Mouse (Mus musculus) bone marrow, adult 2 months (tissue): ENCODE results near the gene Ece1.

Experiments used
- CTCF ChIP-seq: fragments of 200-500 bp; IDR thresholded peaks from 2 replicates; pipeline ENCODE4 v1.5.1; 2011; ENCODE audit warnings: low read length, control low read depth; ENCODE audit not compliant: control insufficient read depth, insufficient read depth
- POLR2A ChIP-seq: fragments of 200-500 bp; IDR thresholded peaks from 2 replicates; pipeline ENCODE4 v1.6.1; 2011; ENCODE audit warnings: low read depth, mild to moderate bottlenecking, control low read depth, low read length, borderline replicate concordance; ENCODE audit not compliant: control insufficient read depth

GRCm38 (mm10) chr4:137892713-137893242, 30.7 kb downstream of the Ece1 start:
- no peak for TF ChIP-seq POLR2A
- TF ChIP-seq CTCF, result no peak
